Comparison of ENCODE assay signal across 7 mouse cellular contexts in the genomic region with DNA sequence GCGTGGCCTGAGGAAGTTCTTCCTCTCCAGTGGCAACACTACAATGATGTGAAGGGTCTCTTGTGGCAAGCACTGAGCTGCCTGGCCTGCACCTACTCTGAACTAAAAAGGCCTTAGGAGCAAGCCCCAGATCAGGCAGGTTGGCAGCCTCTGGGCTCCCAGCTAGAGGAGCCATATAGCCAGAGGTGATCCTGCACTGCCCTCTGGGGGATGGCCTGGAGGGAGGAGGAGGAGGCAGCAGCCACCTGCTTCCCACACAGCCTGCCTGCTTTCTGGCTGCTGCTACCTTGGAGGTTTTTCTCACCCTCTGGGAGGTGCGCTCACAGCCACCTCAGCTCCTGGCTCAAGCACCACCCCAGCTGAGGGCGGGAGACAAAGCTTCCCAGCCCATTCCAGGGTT. TPM values are rescaled to one million over a fixed set of nuclear protein-coding genes. Genes with fewer than 3 reads are reported as not detected.
DNase-seq lines count a peak whose midpoint lies in the region; ATAC-seq lines count a peak whose summit lies in the region.

No protein-coding gene starts in this region.

- H3K4me3 ChIP-seq in neural tube, embryonic 11.5 days (ENCODE audit: low read depth, low read length): no peak overlapping the region
- no peak overlapping the region for H3K4me3 ChIP-seq in hindbrain, embryonic 11.5 days (ENCODE audit: low read depth, low read length)
- H3K4me3 ChIP-seq in midbrain, embryonic 10.5 days: no peak overlapping the region

- H3K4me2 ChIP-seq in neural tube, embryonic 11.5 days (ENCODE audit: low read depth): no peak overlapping the region
- H3K4me2 ChIP-seq in hindbrain, embryonic 11.5 days (replicated peaks; ENCODE audit: low read depth, low read length): no peak overlapping the region

- WGBS in neural tube, embryonic 11.5 days: 33% methylated on average over 3 of the region's 3 CpGs
- 23% methylated on average over 3 of the region's 3 CpGs for WGBS in hindbrain, embryonic 11.5 days
- 36% methylated on average over 3 of the region's 3 CpGs for WGBS in midbrain, embryonic 10.5 days

- 0 out of 2 replicates have a peak overlapping the region, but pooled peaks have one; percentile 1 for H3K9ac ChIP-seq in neural tube, embryonic 11.5 days (ENCODE audit: low read length)
- no peak overlapping the region for H3K9ac ChIP-seq in hindbrain, embryonic 11.5 days (ENCODE audit: low read depth, low read length)

- DNase-seq in neural tube, embryonic 11.5 days (ENCODE audit: low spot score): peak; percentile 55
- DNase-seq in neural tube, embryonic 10.5 days (ENCODE audit: extremely low spot score, low spot score): no peak
- peak; percentile 51 to 71 for DNase-seq in cerebellum, postnatal 25 days
- peak; percentile 53 for DNase-seq in hindbrain, embryonic 11.5 days (ENCODE audit: low spot score)
- DNase-seq in midbrain, embryonic 10.5 days (ENCODE audit: low spot score): peak; percentile 53
- no peak for DNase-seq in layer of hippocampus, adult 9-10 months (ENCODE audit: low spot score)

- H3K9me3 ChIP-seq in neural tube, embryonic 11.5 days (ENCODE audit: control insufficient read depth, low read length): no peaks in the 10 kb centered on the region
- H3K9me3 ChIP-seq in hindbrain, embryonic 11.5 days (ENCODE audit: control insufficient read depth, low read length): no peaks in the 10 kb centered on the region
- no peaks in the 10 kb centered on the region for H3K9me3 ChIP-seq in midbrain, embryonic 10.5 days (replicated peaks)

- no peak overlapping the region for H3K27ac ChIP-seq in neural tube, embryonic 11.5 days (ENCODE audit: low read depth, low read length)
- no peak overlapping the region for H3K27ac ChIP-seq in hindbrain, embryonic 11.5 days (ENCODE audit: low read depth, low read length)
- H3K27ac ChIP-seq in midbrain, embryonic 10.5 days (replicated peaks): peak overlapping the region; percentile 43

- H3K36me3 ChIP-seq in neural tube, embryonic 11.5 days (ENCODE audit: control insufficient read depth, insufficient read depth, low read length): no peaks in the 10 kb centered on the region
- no peaks in the 10 kb centered on the region for H3K36me3 ChIP-seq in hindbrain, embryonic 11.5 days (ENCODE audit: control insufficient read depth, insufficient read depth, low read length)
- no peaks in the 10 kb centered on the region for H3K36me3 ChIP-seq in midbrain, embryonic 10.5 days

- peak; percentile 64 for ATAC-seq in neural tube, embryonic 11.5 days (ENCODE audit: insufficient read depth, low FRiP score, low TSS enrichment)
- ATAC-seq in hindbrain, embryonic 11.5 days (ENCODE audit: low FRiP score): peak; percentile 43
- no peak for ATAC-seq in erythroblast, adult 5-6 weeks (replicated peaks; ENCODE audit: low FRiP score, poor library complexity, severe bottlenecking)

- no peaks in the 10 kb centered on the region for H3K27me3 ChIP-seq in neural tube, embryonic 11.5 days (ENCODE audit: control insufficient read depth, insufficient read depth, low read length)
- no peaks in the 10 kb centered on the region for H3K27me3 ChIP-seq in hindbrain, embryonic 11.5 days (ENCODE audit: control insufficient read depth, insufficient read depth, low read length)
- peaks cover 87% of the 10 kb centered on the region for H3K27me3 ChIP-seq in midbrain, embryonic 10.5 days (ENCODE audit: low read depth, poor library complexity, severe bottlenecking)

- H3K4me1 ChIP-seq in neural tube, embryonic 11.5 days (ENCODE audit: control insufficient read depth, insufficient read depth, low read length): peaks cover 4% of the 10 kb centered on the region; the same call in 1 of the 2 replicates
- H3K4me1 ChIP-seq in hindbrain, embryonic 11.5 days (replicated peaks; ENCODE audit: control insufficient read depth, insufficient read depth, low read length): peaks cover 4% of the 10 kb centered on the region
- H3K4me1 ChIP-seq in midbrain, embryonic 10.5 days: peaks cover 59% of the 10 kb centered on the region

RNA-seq across cellular contexts. Expression of gene 7530416G11Rik, which starts 22.4 kb away (rescaled TPM):
- not detected in 2 replicates for polyA plus RNA-seq in neural tube, embryonic 11.5 days (2014; fragmentation: Nextera tagmentation; extraction: Ambion mirVana)
- not detected in 2 replicates for polyA plus RNA-seq in hindbrain, embryonic 11.5 days (2014; fragmentation: Nextera tagmentation; extraction: Ambion mirVana)
- not detected in 2 replicates for polyA plus RNA-seq in midbrain, embryonic 10.5 days (2016; fragmentation: Nextera tagmentation; extraction: Ambion mirVana)
- not detected in 2 replicates for total RNA-seq in erythroblast, adult 5-6 weeks (2015; ENCODE audit: low replicate concordance)
- total RNA-seq in erythroblast, adult 5-6 weeks (2017; ENCODE audit: low replicate concordance): not detected in 2 replicates

Comparison
In these comparisons a context has a peak if more than half of its experiments do, and no peak if none do; other contexts are left out.
1. DNase-seq: peak in neural tube, embryonic 11.5 days (single experiment), cerebellum, postnatal 25 days (2 of 2), hindbrain, embryonic 11.5 days (single experiment) and midbrain, embryonic 10.5 days (single experiment); none in neural tube, embryonic 10.5 days (single experiment) and layer of hippocampus, adult 9-10 months (single experiment).